Comparison of ENCODE assay signal across 15 mouse cellular contexts in genomic region chr6:145483318-145483674, GRCm38 (mm10).
DNase-seq lines count a peak whose midpoint lies in the region; ATAC-seq and TF ChIP-seq lines count a peak whose summit lies in the region.
"Had no signal": no experiment of that assay in that cellular context is flagged by ENCODE, and none has a peak within 500 bp of the region (broad histone marks: within the 10 kb centered on the region; RNA-seq: fewer than 3 reads in every experiment).

No protein-coding gene starts in this region.

- peak overlapping the region; percentile 49; the same call in 1 of the 2 replicates for H3K27ac ChIP-seq in forebrain, embryonic 14.5 days (ENCODE audit: low read depth, low read length)
- no peak overlapping the region for H3K27ac ChIP-seq in forebrain, embryonic 12.5 days
- no peak overlapping the region for H3K27ac ChIP-seq in hindbrain, postnatal 0 days
- H3K27ac ChIP-seq in hindbrain, embryonic 16.5 days (ENCODE audit: low read depth, low read length), result no peak overlapping the region
- H3K27ac ChIP-seq: embryonic facial prominence, embryonic 13.5 days; left cerebral cortex, adult 2 months; midbrain, embryonic 15.5 days had no signal

- DNase-seq in forebrain, embryonic 14.5 days (ENCODE audit: low spot score), result peak; percentile 63
- DNase-seq in hindbrain, postnatal 0 days (ENCODE audit: low spot score), result peak; percentile 46
- peak; percentile 24 for DNase-seq in retina, embryonic 14.5 days (ENCODE audit: low spot score)
- no peak for DNase-seq in retina, postnatal 1 day
- DNase-seq in urinary bladder, adult 2 months (ENCODE audit: low spot score), result no peak
- DNase-seq: cerebellum, adult 18-20 months; liver; liver, postnatal 0 days; right cerebral cortex, postnatal 14 days; thymus, postnatal 14 days had no signal

- H3K9ac ChIP-seq in forebrain, embryonic 14.5 days (ENCODE audit: low read length), result no peak overlapping the region
- no peak overlapping the region for H3K9ac ChIP-seq in forebrain, embryonic 12.5 days
- H3K9ac ChIP-seq in hindbrain, postnatal 0 days (replicated peaks; ENCODE audit: low read length), result no peak overlapping the region
- no peak overlapping the region for H3K9ac ChIP-seq in hindbrain, embryonic 16.5 days (ENCODE audit: low read depth, low read length)
- H3K9ac ChIP-seq: embryonic facial prominence, embryonic 13.5 days; liver, postnatal 0 days; midbrain, embryonic 15.5 days had no signal

- H3K4me3 ChIP-seq in forebrain, embryonic 14.5 days (ENCODE audit: low read depth, low read length), result no peak overlapping the region
- no peak overlapping the region for H3K4me3 ChIP-seq in forebrain, embryonic 12.5 days (replicated peaks)
- H3K4me3 ChIP-seq in hindbrain, postnatal 0 days (ENCODE audit: low read length), result no peak overlapping the region
- H3K4me3 ChIP-seq in hindbrain, embryonic 16.5 days (ENCODE audit: low read length), result no peak overlapping the region
- H3K4me3 ChIP-seq: embryonic facial prominence, embryonic 13.5 days; left cerebral cortex, adult 2 months; midbrain, embryonic 15.5 days had no signal

- no peaks in the 10 kb centered on the region for H3K36me3 ChIP-seq in forebrain, embryonic 14.5 days (ENCODE audit: control insufficient read depth, insufficient read depth, low read length)
- no peaks in the 10 kb centered on the region for H3K36me3 ChIP-seq in forebrain, embryonic 12.5 days (replicated peaks)
- H3K36me3 ChIP-seq in hindbrain, postnatal 0 days (ENCODE audit: insufficient read depth, low read length), result no peaks in the 10 kb centered on the region
- no peaks in the 10 kb centered on the region for H3K36me3 ChIP-seq in hindbrain, embryonic 16.5 days (ENCODE audit: control insufficient read depth, insufficient read depth, low read length)
- H3K36me3 ChIP-seq: embryonic facial prominence, embryonic 13.5 days; midbrain, embryonic 15.5 days had no signal

- 33% methylated on average over 5 of the region's 5 CpGs for WGBS in forebrain, embryonic 14.5 days
- WGBS in forebrain, embryonic 12.5 days, result 53% methylated on average over 5 of the region's 5 CpGs
- 27% methylated on average over 5 of the region's 5 CpGs for WGBS in hindbrain, postnatal 0 days
- 36% methylated on average over 5 of the region's 5 CpGs for WGBS in hindbrain, embryonic 16.5 days

- H3K4me1 ChIP-seq in forebrain, embryonic 14.5 days (ENCODE audit: control insufficient read depth, insufficient read depth, low read length), result peaks cover 18% of the 10 kb centered on the region
- peaks cover 20% of the 10 kb centered on the region for H3K4me1 ChIP-seq in forebrain, embryonic 12.5 days
- peaks cover 23% of the 10 kb centered on the region for H3K4me1 ChIP-seq in hindbrain, postnatal 0 days (ENCODE audit: insufficient read depth, low read length)
- H3K4me1 ChIP-seq in hindbrain, embryonic 16.5 days (ENCODE audit: control insufficient read depth, insufficient read depth, low read depth, low read length), result peaks cover 14% of the 10 kb centered on the region

- peak; percentile 65; the same call in 1 of the 2 replicates for ATAC-seq in forebrain, embryonic 14.5 days
- ATAC-seq in forebrain, embryonic 12.5 days (ENCODE audit: low FRiP score), result no peak
- ATAC-seq in hindbrain, postnatal 0 days, result no peak; the same call in 1 of the 2 replicates
- no peak; the same call in 1 of the 2 replicates for ATAC-seq in hindbrain, embryonic 16.5 days
- ATAC-seq: liver, postnatal 0 days; midbrain, embryonic 15.5 days had no signal

- H3K4me2 ChIP-seq in forebrain, embryonic 14.5 days (ENCODE audit: low read length), result no peak overlapping the region
- H3K4me2 ChIP-seq in forebrain, embryonic 12.5 days, result no peak overlapping the region
- H3K4me2 ChIP-seq in hindbrain, postnatal 0 days (ENCODE audit: low read depth, low read length), result no peak overlapping the region
- no peak overlapping the region for H3K4me2 ChIP-seq in hindbrain, embryonic 16.5 days (ENCODE audit: low read length)
- H3K4me2 ChIP-seq: embryonic facial prominence, embryonic 13.5 days; midbrain, embryonic 15.5 days had no signal

- no peak for TF ChIP-seq CTCF in hindbrain, postnatal 0 days (IDR thresholded peaks at IDR 0.05; ENCODE audit: low read depth)

- H3K9me3 ChIP-seq in forebrain, embryonic 14.5 days (replicated peaks; ENCODE audit: control insufficient read depth, low read length), result no peaks in the 10 kb centered on the region
- no peaks in the 10 kb centered on the region for H3K9me3 ChIP-seq in forebrain, embryonic 12.5 days
- H3K9me3 ChIP-seq in hindbrain, postnatal 0 days (ENCODE audit: low read length), result no peaks in the 10 kb centered on the region
- H3K9me3 ChIP-seq in hindbrain, embryonic 16.5 days (ENCODE audit: control insufficient read depth, low read length), result no peaks in the 10 kb centered on the region
- H3K9me3 ChIP-seq: embryonic facial prominence, embryonic 13.5 days; midbrain, embryonic 15.5 days had no signal

- H3K27me3 ChIP-seq in forebrain, embryonic 14.5 days (replicated peaks; ENCODE audit: control insufficient read depth, insufficient read depth, low read length), result no peaks in the 10 kb centered on the region
- no peaks in the 10 kb centered on the region for H3K27me3 ChIP-seq in forebrain, embryonic 12.5 days
- no peaks in the 10 kb centered on the region for H3K27me3 ChIP-seq in hindbrain, postnatal 0 days (ENCODE audit: insufficient read depth, low read length)
- no peaks in the 10 kb centered on the region for H3K27me3 ChIP-seq in hindbrain, embryonic 16.5 days (replicated peaks; ENCODE audit: control insufficient read depth, insufficient read depth, low read length)
- H3K27me3 ChIP-seq: midbrain, embryonic 15.5 days had no signal

Comparison
In these comparisons a context has a peak if more than half of its experiments do, and no peak if none do; other contexts are left out.
1. DNase-seq: peak in forebrain, embryonic 14.5 days (single experiment), hindbrain, postnatal 0 days (single experiment) and retina, embryonic 14.5 days (single experiment); none in retina, postnatal 1 day (single experiment) and urinary bladder, adult 2 months (single experiment).